Mouse (Mus musculus) liver, embryonic 13.5 days (tissue): Measurements from ENCODE around the gene Plekhg5. TPM values are rescaled to one million over a fixed set of nuclear protein-coding genes. Genes with fewer than 3 reads are reported as not detected.

Experiments
- ATAC-seq: fragments of 200-750 bp; cut with Nextera tagmentation; 2 replicates; pipeline ENCODE4 v1.8.0; 2017; ENCODE audit warnings: low read depth, mild to moderate bottlenecking, moderate number of reproducible peaks, moderate library complexity
- DNase-seq: peaks from one replicate; pipeline ENCODE4 v3.0.0; 2022
- H3K27ac ChIP-seq: fragments of 300-500 bp; sonication (generic); 2 replicates; pipeline ENCODE4 v1.5.1; 2015; ENCODE audit warnings: moderate library complexity, mild to moderate bottlenecking, inconsistent platforms
- H3K27me3 ChIP-seq: fragments of 300-500 bp; sonication (generic); 2 replicates; pipeline ENCODE4 v1.6.1; 2015; ENCODE audit warnings: mild to moderate bottlenecking, inconsistent platforms
- H3K36me3 ChIP-seq: fragments of 300-500 bp; sonication (generic); 2 replicates; pipeline ENCODE4 v1.6.1; 2015; ENCODE audit warnings: mild to moderate bottlenecking, inconsistent platforms
- H3K4me1 ChIP-seq: fragments of 300-500 bp; sonication (generic); replicated peaks from 2 replicates; pipeline ENCODE4 v1.6.1; 2015; ENCODE audit warnings: inconsistent platforms
- H3K4me2 ChIP-seq: fragments of 300-500 bp; sonication (generic); 2 replicates; pipeline ENCODE4 v1.6.1; 2015; ENCODE audit warnings: inconsistent platforms, mild to moderate bottlenecking, moderate library complexity
- H3K4me3 ChIP-seq: fragments of 300-500 bp; sonication (generic); replicated peaks from 2 replicates; pipeline ENCODE4 v1.5.1; 2015; ENCODE audit warnings: mild to moderate bottlenecking, inconsistent platforms
- H3K9ac ChIP-seq: fragments of 300-500 bp; sonication (generic); 2 replicates; pipeline ENCODE4 v1.6.1; 2015; ENCODE audit warnings: mild to moderate bottlenecking, inconsistent platforms
- H3K9me3 ChIP-seq: fragments of 300-500 bp; sonication (generic); replicated peaks from 2 replicates; pipeline ENCODE4 v1.6.1; 2016; ENCODE audit warnings: inconsistent platforms
- WGBS: fragments of 180-500 bp; shearing (Covaris S2); methylation state at CpG from one replicate; pipeline ENCODE4 v1.1.7; 2015; ENCODE audit not compliant: insufficient replicate concordance; 5-methylcytosine and 5-hydroxymethylcytosine counted together
- polyA plus RNA-seq: library from polyadenylated mRNA; unstranded; fragments of >200 nt; fragmentation: Nextera tagmentation; extraction: Ambion mirVana; gene quantifications from 2 replicates; pipeline ENCODE4 v1.2.1, GENCODE M21; 2015

Gene Plekhg5
- polyA plus RNA-seq, 1 experiment from 2014 or later: 4.9 TPM

DNA sequence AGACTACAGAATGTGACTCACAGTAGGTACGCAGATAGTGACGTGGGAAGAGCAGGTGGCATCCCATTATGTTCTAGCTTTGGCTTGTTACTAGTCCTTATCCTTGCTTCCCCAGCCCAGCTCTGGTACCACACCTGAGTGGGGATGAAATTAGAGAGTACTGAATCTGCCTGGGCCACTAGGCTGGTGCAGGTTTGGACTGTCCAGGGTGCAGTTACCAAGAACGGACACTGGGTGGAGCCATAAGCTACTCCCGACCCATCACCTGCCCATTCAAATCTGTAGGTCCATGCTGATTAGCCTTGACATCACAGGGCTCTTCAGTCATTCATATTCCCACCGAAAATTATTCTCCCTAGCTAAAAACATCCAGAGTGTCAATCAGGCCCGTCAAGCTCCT lies 68.1 kb downstream of the Plekhg5 start:
- H3K9me3 ChIP-seq: no peaks in the 10 kb centered on the region
- DNase-seq (no peak), ATAC-seq (no peak)
- 25% methylated on average over 6 of the region's 6 CpGs for WGBS
- H3K9ac ChIP-seq: no peak overlapping the region
- H3K4me3 ChIP-seq: no peak overlapping the region
- no peak overlapping the region for H3K27ac ChIP-seq
- H3K4me1 ChIP-seq: peaks cover 20% of the 10 kb centered on the region
- H3K4me2 ChIP-seq: no peak overlapping the region
- peaks cover 50% of the 10 kb centered on the region for H3K27me3 ChIP-seq
- H3K36me3 ChIP-seq: no peaks in the 10 kb centered on the region

GRCm38 (mm10) chr4:152141521-152142135 lies 69.3 kb downstream of the Plekhg5 start:
- no peak overlapping the region for H3K4me3 ChIP-seq

DNA sequence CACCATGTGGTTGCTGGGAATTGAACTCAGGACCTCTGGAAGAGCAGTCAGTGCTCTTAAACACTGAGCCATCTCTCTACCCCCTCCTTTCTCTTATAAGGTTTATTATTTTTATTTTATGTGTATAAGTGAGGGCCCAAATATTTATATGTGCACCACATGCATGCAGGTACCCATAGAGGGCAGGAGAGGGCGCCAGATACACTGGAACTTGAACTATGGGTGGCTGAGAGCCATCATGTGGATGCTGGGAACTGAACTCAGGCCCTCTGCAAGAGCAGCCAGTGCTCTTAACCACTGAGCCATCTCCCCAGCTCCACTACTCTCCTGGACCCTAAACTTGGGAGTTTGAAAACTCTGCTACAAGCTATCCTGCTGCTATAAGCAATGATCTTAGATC lies 71.3 kb downstream of the Plekhg5 start:
- H3K4me1 ChIP-seq: peaks cover 12% of the 10 kb centered on the region
- 17% methylated on average over 1 of the region's 1 CpGs for WGBS
- ATAC-seq (no peak), DNase-seq (no peak)
- no peak overlapping the region for H3K9ac ChIP-seq
- H3K27ac ChIP-seq: no peak overlapping the region
- H3K4me3 ChIP-seq: no peak overlapping the region
- no peaks in the 10 kb centered on the region for H3K9me3 ChIP-seq
- peaks cover 43% of the 10 kb centered on the region for H3K27me3 ChIP-seq
- no peak overlapping the region for H3K4me2 ChIP-seq
- no peaks in the 10 kb centered on the region for H3K36me3 ChIP-seq

More at GRCm38 (mm10) chr4:152141521-152142135, 69.3 kb downstream of the Plekhg5 start:
- H3K27ac ChIP-seq: no peak overlapping the region
- H3K36me3 ChIP-seq: no peaks in the 10 kb centered on the region
- H3K27me3 ChIP-seq: peaks cover 41% of the 10 kb centered on the region
- WGBS: 56% methylated on average over 8 of the region's 8 CpGs
- no peaks in the 10 kb centered on the region for H3K9me3 ChIP-seq
- H3K9ac ChIP-seq: no peak overlapping the region
- DNase-seq (no peak), ATAC-seq (no peak)
- H3K4me2 ChIP-seq: no peak overlapping the region
- H3K4me1 ChIP-seq: peaks cover 19% of the 10 kb centered on the region

- Histone ChIP-seq H3K36me3 (no peaks in the 10 kb centered on the region), H3K4me2 (no peak overlapping the region), H3K4me3 (no peak overlapping the region), H3K27ac (no peak overlapping the region), H3K27me3 (peaks cover 51% of the 10 kb centered on the region), H3K9me3 (no peaks in the 10 kb centered on the region), H3K9ac (no peak overlapping the region), H3K4me1 (peaks cover 10% of the 10 kb centered on the region)
- WGBS: 42% methylated on average over 10 of the region's 10 CpGs
- DNase-seq: no peak
- no peak for ATAC-seq
Observed at GRCm38 (mm10) chr4:152145473-152145872, 73.2 kb downstream of the Plekhg5 start.

GRCm38 (mm10) chr4:152146033-152146827 lies 73.9 kb downstream of the Plekhg5 start:
- H3K27me3 ChIP-seq: peaks cover 51% of the 10 kb centered on the region
- no peak overlapping the region for H3K4me3 ChIP-seq
- no peak for DNase-seq
- no peak overlapping the region for H3K9ac ChIP-seq
- H3K4me2 ChIP-seq: no peak overlapping the region
- no peak overlapping the region for H3K27ac ChIP-seq
- H3K9me3 ChIP-seq: no peaks in the 10 kb centered on the region
- H3K4me1 ChIP-seq: peaks cover 17% of the 10 kb centered on the region
- H3K36me3 ChIP-seq: no peaks in the 10 kb centered on the region
- no peak for ATAC-seq
- WGBS: 64% methylated on average over 11 of the region's 11 CpGs

DNA sequence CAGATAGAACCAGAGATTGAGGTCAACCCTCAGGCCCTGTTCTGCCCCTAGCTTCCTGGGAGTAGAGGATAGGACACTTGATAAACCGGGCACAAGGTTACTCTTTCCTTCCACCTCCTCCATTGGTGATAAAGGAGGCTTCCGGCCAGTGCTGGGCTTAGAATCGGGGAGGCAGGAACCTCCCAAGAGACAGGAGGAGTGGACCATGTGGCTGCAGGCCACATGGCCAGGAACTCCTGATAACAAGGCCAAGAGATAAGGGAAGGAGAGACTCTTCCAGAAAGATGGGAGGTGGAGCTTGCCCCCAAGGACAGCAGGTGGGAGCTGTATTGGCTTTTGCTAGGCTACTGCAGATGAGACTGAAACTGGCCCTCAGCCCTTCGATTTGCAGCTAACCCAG lies 78.2 kb downstream of the Plekhg5 start:
- H3K9me3 ChIP-seq: no peaks in the 10 kb centered on the region
- H3K9ac ChIP-seq: no peak overlapping the region
- 38% methylated on average over 4 of the region's 4 CpGs for WGBS
- H3K4me1 ChIP-seq: peaks cover 49% of the 10 kb centered on the region
- no peak overlapping the region for H3K4me2 ChIP-seq
- no peak for DNase-seq
- H3K27me3 ChIP-seq: peaks cover 68% of the 10 kb centered on the region
- H3K36me3 ChIP-seq: no peaks in the 10 kb centered on the region
- ATAC-seq: no peak
- H3K4me3 ChIP-seq: no peak overlapping the region
- H3K27ac ChIP-seq: no peak overlapping the region

DNA sequence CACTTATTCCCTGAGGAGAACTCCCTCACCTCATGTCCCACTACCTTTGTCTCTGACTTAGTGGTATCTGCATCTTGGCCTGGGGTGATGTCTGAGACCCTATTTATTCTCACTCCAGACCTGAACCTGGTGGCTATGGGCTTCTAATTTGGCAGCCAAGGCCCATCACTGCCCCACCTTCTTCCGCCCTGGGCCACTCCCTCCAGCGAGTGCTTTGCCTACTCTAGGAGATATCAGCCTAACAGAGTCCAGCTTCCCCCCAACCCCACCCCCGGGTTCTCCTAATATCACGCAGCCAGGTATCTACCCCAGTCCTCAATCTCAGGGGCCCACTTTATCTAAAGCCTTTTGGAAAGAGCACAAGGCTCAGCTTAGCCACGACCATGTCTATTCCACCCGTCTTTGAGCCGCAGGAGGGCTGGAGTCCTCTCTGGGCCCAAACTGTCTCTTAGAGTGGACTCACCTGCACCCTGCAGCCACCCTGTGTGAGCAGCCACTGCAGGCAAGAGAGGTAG lies 79.2 kb downstream of the Plekhg5 start:
- H3K27me3 ChIP-seq: peaks cover 70% of the 10 kb centered on the region
- peak overlapping the region; percentile 81 for H3K4me2 ChIP-seq
- peaks cover 43% of the 10 kb centered on the region for H3K4me1 ChIP-seq
- WGBS: 11% methylated on average over 7 of the region's 7 CpGs
- no peak overlapping the region for H3K27ac ChIP-seq
- H3K4me3 ChIP-seq: peak overlapping the region; percentile 61
- no peaks in the 10 kb centered on the region for H3K9me3 ChIP-seq
- no peaks in the 10 kb centered on the region for H3K36me3 ChIP-seq
- no peak for DNase-seq
- peak; percentile 39 for ATAC-seq
- peak overlapping the region; percentile 60; the same call in 1 of the 2 replicates for H3K9ac ChIP-seq

- DNase-seq: peak; percentile 46
- Histone ChIP-seq H3K36me3 (no peaks in the 10 kb centered on the region), H3K9ac (peak within 1 kb of the TSS; percentile 60), H3K4me3 (peak within 1 kb of the TSS; percentile 61), H3K27me3 (peaks cover 69% of the 10 kb centered on the region), H3K27ac (no peak within 1 kb of the TSS), H3K9me3 (no peaks in the 10 kb centered on the region), H3K4me2 (peak within 1 kb of the TSS; percentile 81), H3K4me1 (peaks cover 43% of the 10 kb centered on the region)
- ATAC-seq: peak; percentile 75
- 1% methylated on average over 57 of the region's 57 CpGs for WGBS
Observed at GRCm38 (mm10) chr4:152151966-152152544, 79.8 kb downstream of the Plekhg5 start, which contains the start of gene Espn. TSS of gene Espn (minus strand) at chr4:152152371.

GRCm38 (mm10) chr4:152153771-152154177 lies 81.5 kb downstream of the Plekhg5 start:
- WGBS: under 1% methylated on average over 23 of the region's 23 CpGs
- Histone ChIP-seq H3K9me3 (no peaks in the 10 kb centered on the region), H3K4me2 (peak overlapping the region; percentile 60), H3K4me3 (peak overlapping the region; percentile 37), H3K36me3 (no peaks in the 10 kb centered on the region), H3K4me1 (peaks cover 53% of the 10 kb centered on the region), H3K27ac (no peak overlapping the region), H3K27me3 (peaks cover 77% of the 10 kb centered on the region), H3K9ac (no peak overlapping the region)
- DNase-seq (peak; percentile 71), ATAC-seq (peak; percentile 33)

- H3K4me1 ChIP-seq: peaks cover 63% of the 10 kb centered on the region
- no peak for ATAC-seq
- WGBS: 50% methylated on average over 4 of the region's 4 CpGs
Observed at GRCm38 (mm10) chr4:152155019-152155418, 82.7 kb downstream of the Plekhg5 start.

More at GRCm38 (mm10) chr4:152155019-152155418, 82.7 kb downstream of the Plekhg5 start:
- Histone ChIP-seq H3K4me3 (no peak overlapping the region), H3K27ac (no peak overlapping the region), H3K9ac (no peak overlapping the region), H3K9me3 (no peaks in the 10 kb centered on the region), H3K36me3 (no peaks in the 10 kb centered on the region), H3K4me2 (no peak overlapping the region), H3K27me3 (peaks cover 78% of the 10 kb centered on the region)
- DNase-seq: no peak
